Mouse (Mus musculus) E14TG2a.4 (cell line): ENCODE measurements at regions not wholly inside any gene's neighbourhood (a gene's known extent, or its start where the extent isn't known, plus 50 kb on each side); places are given as distances from the start of the nearest gene placed in this dataset.

Source experiments
- H3K27me3 ChIP-seq: 2 replicates; pipeline ENCODE4 v1.6.1; 2014; ENCODE audit warnings: low read length, control low read depth; ENCODE audit not compliant: insufficient read depth
- H3K36me3 ChIP-seq: 2 replicates; pipeline ENCODE4 v1.6.1; 2014; ENCODE audit warnings: low read length, control low read depth; ENCODE audit not compliant: insufficient read depth
- H3K4me1 ChIP-seq: replicated peaks from 2 replicates; pipeline ENCODE4 v1.6.1; 2014; ENCODE audit warnings: low read depth, low read length, control low read depth
- H3K4me3 ChIP-seq: replicated peaks from 2 replicates; pipeline ENCODE4 v1.5.1; 2014; ENCODE audit warnings: mild to moderate bottlenecking, low read length
- H3K9me3 ChIP-seq: 2 replicates; pipeline ENCODE4 v1.6.1; 2014; ENCODE audit warnings: low read length, control low read depth
- CTCF ChIP-seq: conservative IDR thresholded peaks from 2 replicates; pipeline ENCODE4 v1.5.1; 2014; ENCODE audit warnings: low read length
- NANOG ChIP-seq: IDR thresholded peaks from 2 replicates; pipeline ENCODE4 v1.6.1; 2014; ENCODE audit warnings: borderline replicate concordance, low read length, mixed read lengths
- POU5F1 ChIP-seq: IDR thresholded peaks from 2 replicates; pipeline ENCODE4 v1.6.1; 2014; ENCODE audit warnings: low read length, borderline replicate concordance

DNA sequence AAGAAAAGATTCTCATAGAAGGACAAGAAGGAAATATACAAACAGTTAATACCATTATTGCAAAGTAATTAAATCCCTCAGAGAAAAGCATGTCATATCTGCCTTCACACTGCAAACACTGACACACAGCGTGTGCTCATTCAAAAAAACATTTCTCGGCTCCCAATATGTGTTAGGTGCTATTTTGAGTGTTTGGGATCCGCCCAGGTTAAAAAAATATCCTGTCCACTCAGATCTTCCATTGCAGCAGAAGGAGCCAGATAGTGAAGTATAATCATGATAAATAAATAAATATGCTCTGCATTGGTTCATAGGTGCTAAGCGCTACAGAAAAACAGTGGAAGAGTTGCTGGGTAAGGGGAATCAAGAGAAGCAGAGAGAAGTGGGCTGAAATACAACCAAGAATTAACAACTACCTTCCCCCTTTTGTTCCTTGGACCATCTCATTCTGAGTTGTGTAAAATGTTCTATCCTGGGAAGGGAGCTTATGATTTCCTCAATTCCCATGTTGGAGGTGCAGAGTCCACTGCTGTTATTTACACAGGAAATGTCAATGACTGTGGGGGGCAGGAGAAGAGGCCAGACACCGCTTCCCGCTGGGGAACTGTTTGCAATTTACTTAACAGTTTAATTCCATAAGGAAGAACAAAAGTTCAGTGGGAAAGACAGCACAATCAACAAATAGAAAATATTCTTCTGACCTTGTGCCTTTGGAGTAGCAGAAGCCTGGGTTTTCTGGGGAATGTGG is 139.9 kb downstream of the Tle1 start:
- H3K9me3 ChIP-seq: no peaks in the 10 kb centered on the region
- no peak overlapping the region for H3K4me3 ChIP-seq
- no peaks in the 10 kb centered on the region for H3K36me3 ChIP-seq
- H3K4me1 ChIP-seq: no peaks in the 10 kb centered on the region
- TF ChIP-seq POU5F1 (no peak), NANOG (no peak), CTCF (no peak)
- H3K27me3 ChIP-seq: no peaks in the 10 kb centered on the region

DNA sequence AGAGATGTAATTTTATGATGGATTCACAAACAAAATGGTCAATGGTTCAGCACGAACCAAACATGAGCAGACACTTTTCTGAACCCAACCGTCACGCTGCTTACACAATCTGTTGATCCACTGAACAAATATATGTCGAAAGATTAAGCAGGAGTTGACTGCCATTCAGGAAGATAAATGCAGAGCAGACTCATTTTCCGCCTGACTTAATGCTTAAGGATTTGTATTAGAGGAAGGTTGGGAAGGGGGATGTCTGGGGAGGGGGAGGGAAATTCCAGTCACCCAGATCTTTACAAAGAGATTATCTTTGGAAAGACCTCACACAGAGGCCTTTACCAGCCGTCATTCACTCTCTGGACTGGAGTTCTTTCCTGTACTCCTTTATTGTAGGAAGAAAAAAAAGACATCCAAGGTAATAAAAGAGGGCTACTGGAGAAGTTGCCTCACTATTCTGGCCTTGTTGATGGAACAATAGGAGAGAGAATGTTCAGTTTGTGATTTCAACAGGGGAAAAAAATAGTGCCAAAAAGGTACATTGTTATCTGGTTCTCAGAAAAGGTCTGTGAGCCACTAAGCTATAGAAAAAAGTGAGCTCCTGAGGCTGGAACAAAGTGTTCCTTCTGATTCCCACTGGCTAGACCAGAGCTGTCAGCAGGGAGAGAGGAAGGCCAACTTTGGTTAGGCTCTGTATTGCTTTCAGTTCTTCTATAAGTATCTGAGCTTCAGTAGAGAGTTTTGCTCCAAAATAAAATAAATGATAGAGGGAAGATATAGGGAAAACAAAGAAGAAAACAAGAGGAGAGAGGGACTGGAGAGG is 150.9 kb downstream of the Tle1 start:
- Histone ChIP-seq H3K36me3 (no peaks in the 10 kb centered on the region), H3K4me1 (0 out of 2 replicates have a peak, but pooled peaks cover 9% of the 10 kb centered on the region), H3K9me3 (no peaks in the 10 kb centered on the region), H3K27me3 (no peaks in the 10 kb centered on the region), H3K4me3 (no peak overlapping the region)
- TF ChIP-seq CTCF (no peak), POU5F1 (no peak), NANOG (peak; percentile 36; the same call in 1 of the 2 replicates)

- no peaks in the 10 kb centered on the region for H3K9me3 ChIP-seq
- no peaks in the 10 kb centered on the region for H3K4me1 ChIP-seq
- TF ChIP-seq POU5F1: no peak
- no peak for TF ChIP-seq NANOG
- TF ChIP-seq CTCF: no peak
- H3K4me3 ChIP-seq: no peak overlapping the region
- no peaks in the 10 kb centered on the region for H3K27me3 ChIP-seq
- H3K36me3 ChIP-seq: no peaks in the 10 kb centered on the region
Measured at GRCm38 (mm10) chr4:72022152-72022551, 178.6 kb downstream of the Tle1 start.

- Histone ChIP-seq H3K9me3 (no peaks in the 10 kb centered on the region), H3K27me3 (no peaks in the 10 kb centered on the region)
- TF ChIP-seq NANOG (no peak), CTCF (no peak), POU5F1 (no peak)
Measured at GRCm38 (mm10) chr4:72014221-72014850, 186.4 kb downstream of the Tle1 start.

DNA sequence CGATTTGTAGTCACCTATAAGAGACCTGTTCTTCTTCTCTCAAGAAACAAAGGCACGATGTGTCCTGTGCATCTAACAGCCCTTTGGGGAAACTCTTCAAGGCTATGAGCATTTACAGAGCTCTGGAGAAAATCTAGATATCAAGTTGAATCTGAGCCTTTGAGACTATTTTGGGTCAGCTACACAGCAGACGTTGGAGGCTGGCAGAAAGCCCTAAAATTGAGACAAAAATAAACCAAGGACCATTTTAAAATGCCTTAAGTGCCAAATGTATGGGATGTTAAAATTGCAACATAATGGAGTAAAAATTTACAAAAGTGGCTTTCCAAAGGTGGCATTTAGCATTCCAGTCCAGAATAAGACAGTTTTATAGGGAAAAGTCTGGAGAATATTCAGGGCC is 187.1 kb downstream of the Tle1 start:
- H3K9me3 ChIP-seq: no peaks in the 10 kb centered on the region
- H3K4me1 ChIP-seq: no peaks in the 10 kb centered on the region
- H3K27me3 ChIP-seq: no peaks in the 10 kb centered on the region
- TF ChIP-seq CTCF: no peak
- no peak for TF ChIP-seq NANOG
- no peak for TF ChIP-seq POU5F1
- no peaks in the 10 kb centered on the region for H3K36me3 ChIP-seq
- no peak overlapping the region for H3K4me3 ChIP-seq

More at GRCm38 (mm10) chr4:72014221-72014850, 186.4 kb downstream of the Tle1 start:
- Histone ChIP-seq H3K4me1 (no peaks in the 10 kb centered on the region), H3K4me3 (no peak overlapping the region), H3K36me3 (no peaks in the 10 kb centered on the region)

DNA sequence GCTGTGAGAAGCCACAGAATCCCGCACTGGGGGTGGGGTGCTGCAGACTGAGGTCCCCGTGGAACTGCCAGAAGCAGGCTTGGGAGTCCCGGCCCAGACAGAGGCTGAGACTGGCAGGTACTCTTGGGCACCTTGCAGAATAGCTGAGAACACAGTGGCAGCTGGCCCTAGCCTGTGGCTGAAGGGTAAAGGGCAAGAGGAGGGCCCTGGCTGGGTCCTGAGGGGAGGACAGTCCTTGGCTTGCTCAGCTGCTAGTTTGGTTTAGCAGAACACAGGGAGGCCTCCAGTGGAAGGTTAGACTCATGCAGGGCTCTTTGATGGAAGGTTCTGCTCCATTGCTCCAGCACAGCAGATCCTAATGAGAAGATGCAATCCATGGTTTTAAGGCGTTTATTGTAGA is 190.4 kb downstream of the Tle1 start:
- Histone ChIP-seq H3K27me3 (no peaks in the 10 kb centered on the region), H3K9me3 (no peaks in the 10 kb centered on the region), H3K4me3 (no peak overlapping the region), H3K4me1 (no peaks in the 10 kb centered on the region), H3K36me3 (no peaks in the 10 kb centered on the region)
- no peak for TF ChIP-seq CTCF
- no peak for TF ChIP-seq NANOG
- TF ChIP-seq POU5F1: no peak

- H3K4me1 ChIP-seq: no peaks in the 10 kb centered on the region
- no peak overlapping the region for H3K4me3 ChIP-seq
- no peaks in the 10 kb centered on the region for H3K36me3 ChIP-seq
- TF ChIP-seq CTCF: no peak
- TF ChIP-seq POU5F1: no peak
- TF ChIP-seq NANOG: no peak
- H3K27me3 ChIP-seq: no peaks in the 10 kb centered on the region
- H3K9me3 ChIP-seq: peaks cover 13% of the 10 kb centered on the region; the same call in 1 of the 2 replicates
Measured at GRCm38 (mm10) chr4:72005926-72006325, 194.8 kb downstream of the Tle1 start.
